Mouse (Mus musculus): ENCODE measurements at regions not wholly inside any gene's neighbourhood (a gene's known extent, or its start where the extent isn't known, plus 50 kb on each side); places are given as distances from the start of the nearest gene placed in this dataset.
A peak's percentile ranks its signal among the peaks of the same experiment; 100 is the strongest.
"Not testable (repeated sequence)": the region's sequence is repeated elsewhere in the genome, so short reads cannot be mapped to it uniquely, and the experiment has no call there.

DNA sequence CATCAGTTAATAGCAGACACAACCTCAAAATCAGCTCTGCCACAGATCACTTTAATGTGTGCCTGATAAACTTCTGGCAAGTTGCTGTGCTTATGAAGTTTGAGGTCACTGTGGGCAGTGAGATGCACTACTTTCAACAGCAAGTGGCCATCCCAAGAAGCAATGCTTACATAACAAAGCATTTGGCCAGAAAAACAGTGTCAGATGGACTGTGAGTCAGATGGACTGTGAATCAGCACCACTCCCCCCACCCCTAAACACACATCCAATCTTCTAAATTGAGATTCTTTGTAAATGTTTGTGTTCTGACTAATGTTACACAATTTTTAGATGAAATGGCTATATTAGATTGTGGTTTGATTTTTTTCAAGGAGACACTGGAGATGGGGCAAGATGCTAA lies 550.7 kb downstream of the Nxph1 start:
- DNase-seq (ENCODE audit: low spot score in 2 of 2) = peak; percentile 4 to 8

DNA sequence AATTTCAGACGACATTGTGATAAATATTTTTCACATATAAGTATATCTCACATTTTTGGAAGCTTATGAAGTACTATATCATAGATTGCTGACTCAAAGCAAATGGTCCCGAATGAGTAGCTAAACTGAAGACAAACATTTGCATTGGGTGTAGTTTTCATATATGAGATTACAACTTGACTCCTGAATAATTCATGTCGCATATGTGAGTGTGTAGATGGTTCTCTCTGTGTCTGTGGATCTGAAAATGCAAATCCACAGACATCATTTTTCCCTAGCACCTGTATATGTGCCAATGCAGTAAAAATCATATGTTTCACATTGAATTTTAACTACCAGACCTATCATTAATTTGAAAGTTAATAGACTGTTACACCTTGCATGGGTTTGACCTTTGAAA lies 586.2 kb downstream of the Nxph1 start:
- DNase-seq (ENCODE audit: low spot score in 2 of 2) = no peak

DNA sequence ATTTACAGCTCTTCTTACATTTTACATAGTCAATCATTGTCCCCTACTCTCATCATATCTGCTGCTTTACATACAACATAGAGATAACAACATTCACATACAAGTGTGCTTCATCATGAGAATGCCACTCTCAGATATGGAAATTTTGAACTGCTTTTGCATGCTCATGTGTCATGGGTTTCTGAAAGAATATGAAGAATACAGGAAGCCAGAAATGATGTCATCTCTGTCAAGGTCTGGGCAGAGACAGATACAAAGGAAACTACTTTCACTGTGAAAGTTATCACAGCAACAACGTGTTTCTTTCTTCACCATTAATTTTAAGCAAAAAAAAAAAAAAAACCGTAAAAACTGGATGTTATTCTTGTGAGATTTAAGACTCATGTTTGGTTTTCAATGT lies 590.5 kb downstream of the Nxph1 start:
- no peak for DNase-seq (ENCODE audit: low spot score in 2 of 2)

DNA sequence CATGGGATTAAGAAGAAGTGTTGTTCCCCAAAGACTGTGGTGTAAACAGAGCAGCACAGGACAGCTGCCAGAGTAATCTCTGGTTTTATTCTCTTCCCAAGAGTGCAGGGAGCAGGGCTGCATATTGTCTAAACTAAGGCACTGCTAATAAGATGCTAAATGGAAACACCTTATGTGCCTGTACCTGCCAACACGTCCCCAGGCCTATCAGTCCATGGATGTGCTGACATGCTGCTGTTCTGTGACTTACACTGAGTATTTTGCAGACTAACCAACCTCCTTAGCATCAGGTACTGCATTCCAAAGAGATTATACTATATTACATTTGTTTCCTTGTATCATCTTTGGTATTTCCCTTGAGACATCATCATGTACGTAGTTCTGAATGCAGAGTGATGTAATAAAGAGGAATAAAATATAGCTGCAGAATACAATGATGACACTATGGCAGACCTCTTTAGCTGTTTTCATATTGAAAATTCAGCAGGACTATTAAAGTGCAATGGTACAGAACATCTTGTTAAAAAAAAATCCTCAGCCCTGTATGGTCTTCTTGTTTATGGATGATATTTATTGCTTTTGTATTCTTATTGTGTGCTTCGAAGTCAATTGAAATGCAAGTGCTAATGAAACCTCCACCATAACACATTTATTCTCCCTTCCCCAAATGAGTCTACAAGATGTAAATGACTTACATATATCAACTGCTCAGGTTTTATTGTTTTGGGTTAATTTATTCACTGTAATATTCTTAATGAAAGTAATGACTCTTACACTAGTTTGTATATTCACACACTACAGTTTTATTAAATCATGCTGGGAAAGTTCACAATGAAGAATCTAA lies 602.1 kb downstream of the Nxph1 start:
- DNase-seq (ENCODE audit: low spot score in 2 of 2) = no peak

DNA sequence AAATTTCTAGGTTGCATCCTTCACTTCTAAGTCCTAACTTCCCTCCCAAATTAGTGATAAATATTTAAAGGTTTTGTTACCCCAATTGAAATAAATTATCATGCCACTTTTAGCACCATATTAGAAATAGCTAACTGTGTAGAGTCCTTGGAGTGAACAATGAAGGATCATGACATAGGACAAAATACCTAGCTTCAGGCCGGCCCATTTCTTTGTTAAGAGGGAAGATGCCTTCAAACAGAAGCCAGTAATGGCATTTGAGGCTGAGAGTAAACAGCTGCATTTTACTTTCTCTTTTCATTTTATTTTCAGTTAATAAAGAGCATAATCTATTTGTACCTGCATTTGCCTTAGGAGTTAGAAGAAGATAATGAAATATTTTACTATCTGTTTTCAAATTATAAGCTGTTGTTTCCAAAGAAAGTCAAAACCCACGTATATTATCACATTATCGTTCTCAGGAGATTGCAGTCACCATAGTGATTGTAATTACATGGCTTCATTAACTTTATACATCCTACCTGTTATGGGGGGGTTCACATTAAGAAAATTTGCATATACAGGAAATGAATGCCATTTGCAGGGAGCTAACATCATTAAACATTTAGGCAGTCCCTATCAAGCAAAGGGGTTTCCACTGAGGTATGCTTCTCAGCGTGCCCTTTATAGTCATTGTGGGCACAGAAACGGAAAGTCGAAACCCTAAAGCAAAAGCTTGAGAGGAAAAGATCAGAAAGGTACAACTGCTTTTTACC lies 615.2 kb downstream of the Nxph1 start:
- no peak for DNase-seq (ENCODE audit: low spot score in 2 of 2)

DNA sequence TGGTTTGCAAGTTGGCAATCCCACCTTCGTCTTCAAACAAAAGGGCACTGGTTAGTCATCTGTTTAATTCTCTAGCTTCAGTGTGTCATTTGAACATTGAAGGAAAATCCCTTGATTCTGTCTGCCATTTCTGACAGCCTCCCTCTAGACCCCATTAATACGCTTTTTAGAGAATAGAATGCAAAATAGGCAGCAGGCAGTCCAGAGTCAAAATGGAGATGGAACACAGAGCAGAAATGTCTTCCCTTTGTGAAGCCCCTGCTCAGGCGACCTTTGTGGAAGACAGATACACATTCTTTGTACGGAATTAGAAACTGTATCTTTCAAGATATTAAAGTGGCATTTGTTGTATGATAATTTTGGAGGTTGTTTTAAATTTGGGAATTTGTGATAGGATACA lies 623.6 kb downstream of the Nxph1 start:
- no peak for DNase-seq (ENCODE audit: low spot score in 2 of 2)

DNA sequence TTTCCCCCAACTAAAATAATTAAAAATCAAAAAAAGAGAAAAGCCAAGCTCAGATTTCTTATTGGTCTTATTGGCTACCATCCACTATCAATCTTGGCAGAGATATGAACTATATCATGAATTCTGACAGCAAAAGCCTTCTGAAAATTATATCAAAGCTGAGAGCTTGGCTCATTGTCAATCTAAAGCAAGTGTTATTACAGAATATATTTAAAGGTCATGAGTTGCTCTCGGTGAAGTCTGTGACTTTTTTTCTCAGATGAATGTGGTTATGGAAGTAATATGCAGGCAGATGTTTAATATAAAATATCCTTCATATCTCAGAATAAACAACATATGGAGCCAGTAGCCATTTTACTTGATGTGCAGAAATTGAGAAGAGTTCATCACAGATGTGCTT lies 645.2 kb downstream of the Nxph1 start:
- no peak for DNase-seq (ENCODE audit: low spot score in 2 of 2)

DNA sequence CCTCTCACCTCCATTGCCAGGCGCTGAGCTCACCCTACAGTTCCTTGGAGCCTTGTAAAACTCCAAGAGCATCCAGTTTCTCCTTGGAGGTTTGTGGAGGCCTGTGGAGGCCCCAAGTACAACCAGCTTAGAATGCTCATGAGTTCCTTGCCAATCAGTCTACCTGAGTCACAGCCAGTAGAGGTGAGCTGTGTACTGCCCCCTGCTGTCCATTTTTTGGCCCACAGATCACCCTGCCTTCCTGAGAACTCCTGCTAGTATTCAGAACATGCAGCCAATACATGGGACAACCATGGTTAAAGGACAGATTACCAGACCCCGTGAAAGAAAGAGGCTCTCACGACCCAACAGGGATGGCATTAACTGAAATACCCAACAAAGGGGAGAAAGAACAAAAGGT lies 651.2 kb downstream of the Nxph1 start:
- no peak for DNase-seq (ENCODE audit: low spot score in 2 of 2)

DNA sequence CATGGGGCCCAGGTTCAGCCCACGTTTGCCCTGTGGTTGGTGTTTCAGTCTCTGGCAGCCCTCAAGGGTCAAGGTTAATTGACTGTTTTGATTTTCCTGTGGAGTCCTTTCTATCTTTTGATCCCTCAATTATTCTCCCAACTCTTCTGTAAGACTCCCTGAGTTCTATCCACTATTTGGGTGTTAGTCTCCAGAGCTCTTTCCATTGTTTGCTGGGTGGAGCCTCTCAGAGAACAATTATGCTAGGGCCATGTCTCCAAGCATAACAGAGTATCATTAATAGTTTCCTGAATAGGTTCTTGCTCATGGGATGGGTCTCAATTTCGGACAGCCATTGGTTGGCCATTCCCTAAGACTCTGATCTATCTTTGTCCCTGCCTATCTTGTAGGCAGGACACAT lies 685.7 kb downstream of the Nxph1 start:
- DNase-seq (ENCODE audit: low spot score in 2 of 2) = no peak

DNA sequence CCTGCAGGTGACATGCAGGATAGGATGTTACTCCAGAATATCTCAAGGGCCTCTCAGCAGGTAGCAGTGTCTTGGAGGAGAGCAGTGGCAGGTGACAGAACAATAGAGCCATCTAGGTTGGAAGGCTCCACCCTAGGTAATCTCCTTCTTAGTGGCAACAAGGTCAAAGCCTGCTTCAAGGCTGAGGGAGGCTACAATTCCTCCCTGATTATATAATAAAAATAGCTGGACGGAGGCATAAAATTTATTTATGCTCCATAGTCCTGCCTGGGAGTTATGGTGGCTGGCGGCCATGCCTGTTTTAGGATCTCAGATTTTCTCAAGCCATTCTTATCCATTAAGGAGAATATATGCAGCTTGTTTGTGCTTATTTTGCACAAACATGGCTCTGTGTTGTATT lies 695.2 kb downstream of the Nxph1 start:
- DNase-seq (ENCODE audit: low spot score in 2 of 2) = not testable (repeated sequence)

DNA sequence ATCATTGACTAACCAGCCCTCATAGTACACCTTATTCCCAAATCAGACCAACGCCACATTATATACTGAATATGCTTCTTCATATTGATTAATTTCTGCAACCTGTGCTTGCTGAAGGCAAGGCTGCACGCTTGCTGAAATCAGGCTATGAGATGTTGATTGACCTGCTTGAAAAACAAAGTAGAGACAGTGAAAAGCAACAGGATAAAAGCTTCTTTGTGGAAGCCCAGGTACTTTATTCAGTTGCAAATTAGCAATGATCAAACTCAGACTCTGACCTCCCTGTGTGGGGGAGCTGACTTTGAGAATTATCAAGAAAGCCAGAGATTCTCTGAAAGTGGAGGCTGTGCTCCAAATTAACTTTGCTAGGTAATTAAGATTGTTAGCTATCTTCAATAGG lies 695.7 kb downstream of the Nxph1 start:
- not testable (repeated sequence) for DNase-seq (ENCODE audit: low spot score in 2 of 2)

DNA sequence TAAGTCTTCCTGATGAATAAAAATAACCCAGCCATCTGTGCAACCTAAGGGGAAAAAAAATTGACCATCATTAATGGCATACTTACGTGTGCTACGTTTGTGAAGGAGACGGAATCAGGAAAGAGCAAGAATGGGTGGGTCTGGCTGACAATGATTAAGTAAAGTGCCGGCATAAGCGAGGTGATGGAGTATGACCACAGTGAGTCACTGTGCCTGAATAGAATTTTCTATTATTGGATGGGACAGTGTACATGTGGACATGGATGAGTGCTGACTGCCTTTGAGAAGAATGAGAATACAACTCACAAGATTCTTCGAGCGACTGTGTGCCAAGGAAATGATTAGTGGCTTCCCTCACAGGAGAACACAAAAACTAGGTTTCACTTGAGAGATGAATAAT lies 711.4 kb downstream of the Nxph1 start:
- no peak for DNase-seq (ENCODE audit: low spot score in 2 of 2)

DNA sequence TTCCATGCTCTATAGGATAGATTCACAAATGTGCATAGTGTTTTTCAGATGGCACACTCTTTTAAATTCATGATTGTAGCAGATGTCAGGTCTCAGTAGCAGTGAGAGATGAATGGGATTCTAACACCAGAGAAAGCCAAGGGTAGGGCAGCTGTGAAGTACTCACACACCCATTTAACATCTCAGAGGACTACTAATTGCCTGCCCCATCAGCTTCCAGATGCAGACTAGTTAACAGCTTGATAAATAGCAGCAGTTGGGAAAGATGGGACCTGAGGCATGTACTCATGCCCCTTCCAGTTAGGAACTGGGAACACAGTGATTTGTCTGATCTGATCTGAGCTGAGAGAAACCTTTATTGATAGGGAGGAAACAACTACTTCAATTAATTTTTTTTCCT lies 737.0 kb downstream of the Nxph1 start:
- no peak for DNase-seq (ENCODE audit: low spot score in 2 of 2)

DNA sequence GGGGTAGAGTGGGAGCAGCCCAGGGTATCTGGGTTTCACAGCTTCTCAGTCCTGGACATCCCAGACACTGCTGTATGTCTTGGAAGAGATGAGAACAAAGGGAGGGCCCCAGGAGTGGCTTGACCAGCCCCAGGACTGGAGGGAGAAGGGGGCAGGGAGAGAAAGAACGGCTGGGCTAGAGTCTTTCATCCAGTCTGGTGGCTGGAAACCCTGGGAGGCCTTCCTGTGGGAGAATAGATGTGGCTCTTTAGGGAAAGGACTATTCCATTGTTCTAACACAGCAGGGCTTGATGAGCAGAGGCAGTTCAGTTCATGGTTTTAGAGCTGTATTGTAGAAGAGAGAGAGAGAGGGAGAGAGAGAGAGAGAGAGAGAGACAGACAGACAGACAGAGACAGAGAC lies 745.5 kb downstream of the Nxph1 start:
- no peak for DNase-seq (ENCODE audit: low spot score in 2 of 2)

DNA sequence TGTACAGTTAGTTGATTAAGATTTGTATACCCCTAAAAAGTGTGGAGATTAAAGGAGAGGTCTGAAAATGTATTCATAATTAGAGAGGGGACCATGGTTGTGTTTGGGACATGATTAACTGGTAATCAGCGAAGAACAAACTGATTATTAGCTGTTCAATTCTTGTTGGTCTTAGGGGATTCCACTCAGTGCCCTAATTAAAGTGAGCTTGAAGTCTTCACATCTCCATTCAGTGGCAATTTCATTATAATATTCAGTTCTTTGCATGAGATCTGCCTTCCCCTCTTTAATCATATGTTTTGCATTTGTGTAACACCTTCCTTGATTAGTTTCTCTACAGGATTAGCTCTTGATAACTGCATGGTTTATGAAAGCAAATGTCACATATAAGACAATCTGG lies 749.5 kb downstream of the Nxph1 start:
- no peak for DNase-seq (ENCODE audit: low spot score in 2 of 2)

DNA sequence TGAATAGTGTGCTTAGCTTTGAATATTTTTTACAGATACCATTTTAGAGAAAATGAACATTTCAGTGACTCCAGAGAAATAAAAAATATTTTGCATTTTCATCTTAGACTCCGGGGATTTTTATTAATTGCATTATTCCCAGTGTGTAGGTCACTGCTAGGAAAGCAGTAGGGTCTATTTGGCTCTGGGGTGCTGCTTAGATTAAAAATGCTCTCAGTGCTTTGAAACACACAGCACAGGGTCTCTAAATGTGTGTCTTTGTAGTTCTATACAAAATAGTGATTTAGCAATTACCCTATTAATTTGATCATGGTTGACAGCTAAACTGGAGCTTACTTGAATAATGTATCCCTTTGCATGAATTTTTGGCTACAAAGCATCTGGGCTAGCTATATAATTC lies 750.0 kb downstream of the Nxph1 start:
- DNase-seq (ENCODE audit: low spot score in 2 of 2) = no peak

Measured in left cerebral cortex, adult 18-20 months (tissue).